Mouse (Mus musculus) thymus, postnatal 0 days (tissue): ENCODE measurements around the gene Krt71. TPM values are rescaled to one million over a fixed set of nuclear protein-coding genes. Genes with fewer than 3 reads are reported as not detected.
"Not testable (repeated sequence)": the region's sequence is repeated elsewhere in the genome, so short reads cannot be mapped to it uniquely, and the experiment has no call there.

Experiments
- DNase-seq: peaks from one replicate; pipeline ENCODE4 v3.0.0-alpha.2; 2015; ENCODE audit warnings: low spot score
- polyA plus RNA-seq: library from polyadenylated mRNA; unstranded; fragments of >200 nt; fragmentation: Nextera tagmentation; extraction: Ambion mirVana; gene quantifications from 2 replicates; pipeline ENCODE4 v1.2.1, GENCODE M21; 2015

Krt71 gene
- polyA plus RNA-seq: 1.5 and 1.7 TPM in 2 replicates

DNA sequence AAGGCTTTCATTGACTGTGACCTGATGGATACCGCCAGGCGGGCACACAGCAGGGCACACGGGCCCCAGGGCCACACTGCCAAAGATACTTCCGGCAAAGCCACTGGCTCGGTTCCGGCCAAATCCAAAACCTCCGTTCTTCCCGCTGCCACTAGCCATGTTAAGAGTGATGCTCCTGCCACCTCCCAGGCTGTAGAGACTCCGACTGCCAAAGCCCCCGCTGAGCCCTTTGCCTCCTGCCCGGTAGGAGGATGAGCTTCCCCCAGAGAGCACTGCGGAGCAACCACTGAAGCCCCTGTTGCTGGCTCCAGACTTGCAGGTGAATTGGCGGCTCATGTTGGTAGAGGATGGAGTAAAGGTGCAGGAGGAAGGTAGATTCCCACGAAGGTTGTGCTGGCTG, at the start of gene Krt71:
Gene Krt71 (minus strand): TSS at position 399 of the 400 bp plus-strand sequence.
- no peak for DNase-seq

DNA sequence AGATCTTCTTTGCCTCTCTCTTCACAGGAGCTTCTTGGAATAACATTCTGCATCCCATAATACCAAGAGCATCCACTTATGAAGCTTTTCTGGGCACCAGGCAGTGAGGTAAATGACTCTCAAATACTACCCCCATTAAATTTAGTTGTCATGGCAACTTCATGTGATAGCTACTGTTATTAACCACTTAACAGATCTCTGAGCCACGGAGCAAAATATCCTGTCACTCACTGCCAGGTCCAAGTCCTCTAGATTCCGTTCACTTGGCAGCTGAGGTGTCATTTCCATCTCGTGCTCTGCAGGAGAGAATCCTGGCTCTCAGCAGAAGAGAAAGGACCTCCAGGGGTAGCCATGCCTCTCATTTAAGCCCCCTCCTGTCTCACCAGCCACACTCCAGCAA, 48.0 kb upstream of the Krt71 start:
- DNase-seq: no peak

DNA sequence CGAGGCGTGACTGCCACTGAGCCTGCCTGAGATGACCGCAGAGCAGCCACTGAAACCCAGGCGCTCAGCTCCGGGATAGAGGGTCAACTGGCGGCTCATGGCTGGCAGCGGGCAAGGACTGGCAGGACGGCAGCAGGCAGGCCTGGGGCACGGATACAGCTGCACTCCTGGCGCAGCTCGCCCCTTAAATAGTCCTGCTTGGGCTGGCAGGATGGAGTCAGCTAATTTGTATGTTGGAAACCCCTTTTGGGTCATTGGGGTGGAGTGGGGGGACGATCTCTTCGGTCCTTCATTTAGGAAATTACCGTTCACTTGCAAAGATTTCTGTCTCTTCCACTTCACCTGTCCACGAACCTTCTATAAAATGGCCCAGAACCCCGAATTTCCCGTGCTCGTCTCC, 43.5 kb upstream of the Krt71 start, which contains the start of gene Krt72:
Gene Krt72 (minus strand): TSS at position 101 of the 400 bp plus-strand sequence.
- DNase-seq: no peak

DNA sequence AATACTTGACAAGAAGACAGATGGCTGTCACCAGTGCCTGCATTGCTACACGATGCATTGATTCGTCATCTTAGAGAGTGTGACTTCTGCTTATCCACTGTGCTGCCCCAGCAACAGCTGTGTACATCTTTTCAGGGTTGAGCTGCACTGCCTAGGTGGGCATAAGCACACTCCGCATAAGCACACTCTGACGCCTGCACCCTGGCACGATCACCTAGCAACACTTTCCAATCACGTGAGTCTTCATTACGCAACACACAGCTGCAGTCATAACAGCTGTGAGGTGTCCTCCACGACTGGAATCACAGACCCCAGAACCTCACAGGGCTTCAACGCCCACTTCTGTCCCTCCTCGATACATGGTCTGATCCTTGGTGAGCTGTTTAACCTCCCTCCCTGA, 30.5 kb upstream of the Krt71 start:
- no peak for DNase-seq

DNA sequence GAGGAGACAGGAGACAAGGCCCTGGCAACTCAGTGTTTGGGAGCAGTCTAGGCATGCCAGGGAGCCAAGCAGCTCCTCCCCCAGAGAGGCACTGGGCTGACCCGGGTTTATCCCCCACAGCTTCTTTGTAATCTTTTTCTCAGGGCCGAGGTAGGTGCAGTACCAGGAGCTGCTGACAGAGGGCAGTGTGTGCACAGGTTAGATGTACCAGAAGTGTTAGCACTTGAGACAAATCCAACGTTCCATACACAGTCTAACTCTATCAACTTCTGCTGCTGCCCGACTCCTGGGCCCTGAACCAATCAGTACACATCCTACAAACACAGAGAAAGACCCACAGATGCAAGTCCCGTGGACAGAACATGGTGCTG, 29.8 kb upstream of the Krt71 start:
- DNase-seq: peak; percentile 69

DNA sequence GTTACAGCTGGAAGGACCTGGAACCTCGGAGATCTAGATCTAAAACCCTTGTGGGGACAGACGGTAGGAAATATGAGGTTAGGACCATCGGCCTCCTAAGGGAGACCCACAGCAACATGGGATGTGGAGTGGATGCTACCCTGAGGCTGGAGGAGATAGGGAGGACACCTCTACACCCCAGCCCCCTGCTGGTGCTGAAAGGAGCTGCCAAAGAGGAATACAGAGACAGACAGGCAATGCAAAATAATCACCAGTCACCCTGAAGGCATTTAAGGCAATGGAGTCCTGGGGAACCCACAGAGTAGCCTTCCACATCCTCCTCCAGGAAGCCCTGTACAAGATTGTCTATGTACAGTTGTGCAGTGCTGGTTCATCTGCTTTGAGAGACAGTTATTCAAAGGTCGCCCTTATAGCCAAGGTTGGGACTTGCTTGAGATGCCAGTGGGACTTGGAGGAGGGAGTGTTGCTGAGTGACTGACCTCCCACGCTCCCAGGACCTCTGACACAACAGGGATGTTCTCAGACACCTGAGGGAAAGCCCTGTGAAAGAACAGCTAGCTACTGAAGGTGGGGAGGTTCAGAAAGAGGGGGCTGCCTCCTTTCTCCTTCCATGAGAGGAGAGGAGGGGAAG, 29.3 kb upstream of the Krt71 start:
- no peak for DNase-seq

DNA sequence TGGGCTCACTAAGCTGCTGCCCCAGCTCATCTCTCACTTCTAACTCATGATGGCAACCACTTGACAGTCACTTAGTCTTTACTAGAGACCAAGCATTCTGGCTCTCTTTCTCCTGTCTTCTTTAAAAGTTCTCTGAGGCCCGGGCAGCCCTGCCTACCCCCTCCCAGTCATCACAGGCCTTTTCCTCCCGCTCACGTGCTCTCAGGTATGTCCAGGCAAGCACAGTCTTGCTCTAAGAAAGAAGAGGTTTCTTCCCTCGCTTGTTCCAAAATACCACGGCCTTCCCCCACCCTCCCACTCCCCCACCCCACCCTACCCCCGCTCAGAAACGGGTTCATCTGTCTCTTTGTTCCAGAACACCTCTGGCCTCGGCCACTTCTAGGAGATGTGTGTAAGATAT, 27.3 kb upstream of the Krt71 start:
- no peak for DNase-seq

DNA sequence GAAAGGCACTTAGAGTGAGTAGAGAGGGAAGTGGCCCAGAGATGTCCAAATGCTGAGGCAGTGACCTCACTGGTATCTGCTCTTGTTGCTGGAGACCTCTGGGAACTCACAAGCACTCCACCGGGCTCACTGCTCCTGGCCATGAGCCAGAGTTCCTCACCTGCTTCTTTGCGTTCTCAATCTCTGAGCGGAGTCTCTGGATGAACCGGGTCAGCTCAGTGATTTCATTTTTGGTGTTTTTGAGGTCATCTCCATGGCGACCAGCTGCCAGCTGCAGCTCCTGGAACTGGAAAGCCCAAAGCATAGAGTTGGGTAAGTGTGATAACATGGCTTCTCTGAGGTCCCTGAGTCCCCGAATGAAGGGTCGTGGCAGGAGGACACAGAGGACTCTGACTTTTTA, 5.1 kb downstream of the Krt71 start:
- DNase-seq: no peak

DNA sequence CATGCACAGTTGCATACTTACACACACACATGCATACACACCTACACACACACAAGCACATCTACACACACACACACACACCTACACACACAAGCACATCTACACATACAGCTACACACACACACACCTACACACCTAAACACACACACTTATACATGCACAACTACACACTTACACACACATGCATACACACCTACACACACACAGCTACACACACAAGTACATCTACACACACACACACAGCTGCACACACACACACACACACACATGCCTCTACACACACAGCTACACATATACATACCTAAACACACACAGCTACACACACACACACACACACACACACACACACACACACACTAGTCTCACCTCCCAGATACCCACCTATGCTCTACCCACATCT, 12.3 kb downstream of the Krt71 start:
- DNase-seq: no peak

DNA sequence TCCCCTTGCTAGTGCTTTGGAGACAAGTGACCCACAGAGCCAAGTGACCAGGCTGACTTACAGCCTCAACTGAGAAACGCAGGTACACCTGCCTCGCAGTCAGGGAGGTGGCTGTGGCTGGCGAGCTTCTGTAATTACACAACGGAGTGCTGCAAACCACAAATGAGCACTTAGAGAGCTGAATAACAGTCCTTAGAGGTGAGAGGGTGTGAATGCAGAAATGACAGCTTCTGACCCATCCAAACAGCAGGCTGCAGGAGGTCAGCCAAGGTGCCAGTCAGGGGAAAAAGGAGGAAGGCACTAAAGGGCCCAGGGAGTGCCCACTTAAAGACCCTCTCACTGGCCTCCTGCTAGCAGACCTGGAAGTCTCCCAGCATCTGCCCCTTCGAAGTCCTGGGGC, 18.2 kb downstream of the Krt71 start:
- DNase-seq: no peak

DNA sequence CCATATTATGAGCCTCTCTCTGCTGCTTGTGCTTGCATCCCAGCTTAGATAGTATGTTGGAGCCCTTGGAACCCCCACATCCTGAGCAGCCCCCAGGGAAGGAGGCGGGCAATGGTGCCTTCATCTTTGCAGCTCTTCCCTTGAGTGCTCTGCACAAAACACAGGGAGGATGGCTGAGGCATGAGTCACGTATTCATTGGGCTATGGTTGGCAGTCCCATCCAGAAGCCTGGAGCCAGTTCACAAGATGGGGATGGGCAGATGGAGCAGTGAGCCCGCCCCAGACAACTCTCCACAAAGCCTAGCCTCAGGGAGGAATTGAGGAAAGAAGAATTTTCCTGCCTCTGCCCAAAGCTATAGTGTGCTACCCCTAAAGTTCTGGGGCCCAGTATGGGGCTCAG, 27.1 kb downstream of the Krt71 start:
- no peak for DNase-seq

DNA sequence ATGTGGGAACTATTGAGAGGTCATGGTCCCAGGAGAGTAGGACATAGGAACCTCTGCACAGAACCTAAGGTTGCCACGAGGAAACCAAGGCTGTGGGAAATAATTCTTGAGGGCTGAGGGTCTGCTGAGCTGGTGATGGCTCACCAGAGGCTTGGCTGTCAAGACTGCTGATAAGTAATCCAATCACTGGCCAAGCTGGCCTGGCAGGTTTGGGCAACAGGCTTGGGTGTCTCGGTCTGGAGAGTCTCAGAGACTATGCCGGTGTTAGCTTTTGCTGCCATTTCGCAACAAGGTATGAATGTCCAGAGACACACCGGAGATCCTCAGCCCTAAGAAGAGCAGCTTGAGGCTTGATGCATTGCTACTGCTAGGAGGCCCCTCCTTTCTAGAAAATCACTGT, 28.6 kb downstream of the Krt71 start:
- no peak for DNase-seq

DNA sequence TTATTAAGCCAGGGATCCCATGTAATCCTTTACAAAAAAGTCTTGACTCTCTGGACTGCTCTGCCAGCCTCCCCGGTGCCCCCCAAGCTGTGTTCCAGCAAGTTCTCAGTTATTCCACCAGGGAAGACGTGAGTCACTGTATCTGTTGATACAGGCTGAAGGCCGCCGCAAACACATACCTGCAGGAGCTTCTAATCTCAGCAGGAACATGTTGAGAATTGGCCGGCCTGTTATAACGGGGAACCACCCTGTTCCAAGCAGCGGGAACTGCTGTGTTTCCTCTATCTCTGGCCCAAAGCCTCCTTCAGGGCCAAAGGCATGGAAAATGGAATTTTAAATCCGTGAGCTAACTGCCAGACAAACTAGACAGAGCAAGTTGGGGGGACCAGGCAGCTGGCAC, 29.2 kb downstream of the Krt71 start:
- DNase-seq: no peak

DNA sequence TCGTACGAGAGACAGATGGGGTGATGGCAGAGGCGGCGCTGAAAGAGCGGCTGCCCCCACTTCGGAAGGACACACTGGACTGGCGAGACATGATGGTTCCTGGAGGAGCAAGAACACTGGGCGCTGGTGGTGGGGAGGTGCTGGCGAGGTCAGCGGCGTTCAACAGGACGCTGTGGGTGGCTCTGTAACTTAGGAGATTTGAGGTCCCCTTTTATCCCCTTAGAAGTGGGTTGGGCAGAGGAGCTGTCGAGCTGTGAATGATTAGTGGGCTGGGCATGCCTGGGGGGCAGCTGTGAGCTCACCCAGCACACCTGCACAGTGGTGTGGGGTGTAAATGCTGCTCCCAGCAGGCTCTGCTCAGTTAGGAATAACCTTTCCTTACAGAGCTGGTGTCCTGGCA, 30.2 kb downstream of the Krt71 start, which contains the start of gene Krt5:
Gene Krt5 (minus strand): TSS at position 179 of the 400 bp plus-strand sequence.
- no peak for DNase-seq

DNA sequence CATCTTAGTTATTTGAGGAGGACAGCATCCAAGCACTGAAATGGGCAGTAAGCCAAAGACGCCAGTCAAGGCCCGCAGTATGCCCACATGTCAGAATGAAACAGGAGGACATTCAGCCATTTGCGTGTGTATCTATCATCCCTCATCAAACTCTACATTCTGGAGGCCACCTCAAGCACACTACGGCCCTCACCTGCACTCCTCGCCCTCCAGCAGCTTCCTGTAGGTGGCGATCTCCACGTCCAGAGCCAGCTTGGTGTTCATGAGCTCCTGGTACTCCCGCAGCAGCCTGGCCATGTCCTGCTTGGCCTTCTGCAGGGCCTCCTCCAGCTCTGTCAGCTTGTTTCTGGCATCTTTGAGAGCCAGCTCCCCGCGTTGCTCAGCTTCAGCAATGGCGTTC, 34.2 kb downstream of the Krt71 start:
- no peak for DNase-seq

DNA sequence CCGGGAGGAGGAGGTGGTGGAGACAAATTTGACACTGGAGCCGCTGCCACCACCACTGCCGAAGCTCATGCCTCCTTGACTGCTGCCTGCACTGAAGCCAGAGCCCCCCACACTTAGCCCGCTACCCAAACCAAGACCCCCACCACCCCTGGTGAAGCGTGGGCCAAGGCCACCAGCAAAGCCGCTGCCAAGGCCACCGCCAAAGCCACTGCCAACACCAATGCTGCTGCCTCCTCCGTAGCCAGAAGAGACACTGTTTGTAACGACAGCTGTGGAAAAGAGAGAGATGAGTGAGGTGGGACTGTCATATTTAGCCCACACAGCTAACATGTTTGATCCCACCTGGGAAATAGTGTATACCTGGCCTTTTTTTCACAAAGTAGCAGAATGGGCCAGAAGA, 35.5 kb downstream of the Krt71 start:
- no peak for DNase-seq

DNA sequence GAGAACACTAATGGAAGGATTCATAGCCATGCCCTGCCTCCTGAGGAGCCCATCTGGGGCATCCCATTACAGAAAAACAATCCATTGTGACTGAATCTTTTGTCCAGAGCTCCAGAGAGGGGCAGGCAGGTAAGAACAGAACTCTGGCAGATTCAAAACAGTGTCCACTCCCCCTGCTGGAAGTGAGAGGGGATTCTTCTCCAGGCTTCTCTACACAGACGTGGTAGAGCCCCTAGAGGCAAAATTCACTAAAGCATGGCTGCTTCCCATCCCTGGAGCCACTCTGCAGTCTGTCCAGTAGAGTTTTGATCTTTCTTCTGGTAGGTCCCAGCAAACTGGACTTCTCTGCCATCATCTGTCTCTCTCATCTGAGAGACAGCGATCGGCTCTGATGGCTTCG, 38.8 kb downstream of the Krt71 start:
- peak; percentile 5 for DNase-seq

DNA sequence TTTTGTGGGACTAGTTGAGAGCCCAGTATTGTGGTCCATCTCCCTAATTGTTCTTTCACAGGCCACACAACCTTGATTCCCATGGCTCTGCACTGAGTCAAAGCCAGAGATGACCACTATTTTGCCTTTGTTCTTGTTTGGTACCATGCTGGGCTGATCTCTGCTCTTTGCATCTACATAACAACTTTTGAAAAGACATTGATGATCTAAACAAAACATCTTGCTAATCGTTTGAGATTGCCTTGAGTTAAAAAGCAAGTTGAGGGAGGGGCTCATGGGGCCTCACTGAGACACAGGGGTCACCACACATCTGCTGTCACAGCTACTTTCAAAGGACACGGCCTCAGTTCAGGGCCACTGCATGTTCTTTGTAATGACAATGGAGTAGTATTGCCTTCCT, 40.5 kb downstream of the Krt71 start:
- no peak for DNase-seq

DNA sequence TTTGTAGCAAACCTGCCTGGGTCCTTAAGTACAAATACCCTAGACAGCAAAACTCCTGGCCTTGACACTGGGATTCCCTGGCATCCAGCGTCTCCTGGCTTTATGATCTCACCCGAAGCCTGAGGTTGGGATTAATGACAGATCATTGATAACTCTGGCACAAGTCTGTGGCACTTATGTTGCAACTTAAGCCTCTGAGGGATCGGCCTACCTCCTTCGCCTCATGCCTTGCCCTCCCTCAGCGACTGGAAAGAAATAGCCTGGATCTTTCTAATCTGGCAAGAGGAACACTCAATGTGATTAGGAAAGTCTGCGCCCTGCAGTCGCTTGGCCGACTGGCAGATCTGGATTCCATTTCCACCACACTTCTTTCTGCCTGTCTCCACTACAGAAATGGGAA, 43.0 kb downstream of the Krt71 start:
- no peak for DNase-seq

DNA sequence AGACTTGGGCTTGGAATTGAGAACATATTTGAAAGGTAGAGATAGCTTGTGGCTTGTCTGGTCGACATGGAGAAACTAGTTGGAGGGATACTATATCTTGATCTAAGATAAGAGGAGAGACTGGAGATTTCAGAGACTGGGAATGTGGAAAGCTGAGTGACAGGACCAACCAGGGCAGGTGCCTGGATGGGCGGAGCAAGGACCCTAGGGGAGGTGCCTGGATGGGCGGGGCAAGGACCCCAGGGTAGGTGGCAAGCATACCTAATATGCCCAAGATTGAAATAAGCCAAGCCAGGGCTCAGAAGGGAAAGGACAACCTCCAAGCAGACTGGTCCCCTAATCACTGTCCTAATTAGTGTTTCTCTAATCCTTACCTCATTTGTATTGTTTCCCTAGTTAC, 43.7 kb downstream of the Krt71 start:
- no peak for DNase-seq

DNA sequence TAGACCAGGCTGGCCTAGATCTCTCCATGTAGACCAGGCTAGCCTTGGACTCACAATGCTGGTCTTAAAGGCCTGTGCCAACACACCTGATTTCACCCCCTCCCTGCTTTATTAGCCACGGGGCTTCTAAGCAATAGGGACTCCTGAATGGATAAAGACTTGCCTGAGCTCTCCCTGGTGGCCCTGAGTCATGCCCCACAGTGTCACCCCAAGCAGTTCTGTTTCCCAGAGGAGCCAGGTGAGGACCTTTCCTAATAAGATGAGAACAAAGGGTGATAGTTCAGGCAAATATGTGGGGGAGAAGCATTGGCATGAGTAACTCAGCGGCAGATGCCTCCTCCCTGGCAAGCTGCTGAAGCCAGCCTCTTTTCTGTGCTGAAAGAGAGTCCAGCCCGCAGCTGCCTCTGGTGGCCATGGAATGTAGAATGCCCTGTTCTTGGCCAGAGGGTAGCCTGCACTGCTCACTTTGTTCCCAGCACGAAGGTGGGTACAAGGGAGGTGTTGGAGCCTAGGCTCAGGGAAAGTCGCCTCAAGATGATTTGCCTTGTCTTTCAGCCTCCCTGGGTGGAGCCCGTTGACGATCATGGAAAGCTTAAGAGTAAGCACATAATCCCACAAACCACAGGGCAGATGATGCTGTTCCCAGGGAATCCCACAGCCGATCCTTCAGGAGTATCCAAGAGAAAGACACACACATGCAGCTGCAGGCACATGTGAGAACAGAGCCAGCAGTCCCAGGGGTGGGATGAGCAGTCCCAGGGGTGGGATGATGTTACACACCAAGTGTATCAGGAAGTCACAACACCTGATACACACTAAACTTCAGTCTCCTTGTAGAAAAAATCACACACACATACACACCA, 45.4 kb downstream of the Krt71 start:
- DNase-seq: no peak

DNA sequence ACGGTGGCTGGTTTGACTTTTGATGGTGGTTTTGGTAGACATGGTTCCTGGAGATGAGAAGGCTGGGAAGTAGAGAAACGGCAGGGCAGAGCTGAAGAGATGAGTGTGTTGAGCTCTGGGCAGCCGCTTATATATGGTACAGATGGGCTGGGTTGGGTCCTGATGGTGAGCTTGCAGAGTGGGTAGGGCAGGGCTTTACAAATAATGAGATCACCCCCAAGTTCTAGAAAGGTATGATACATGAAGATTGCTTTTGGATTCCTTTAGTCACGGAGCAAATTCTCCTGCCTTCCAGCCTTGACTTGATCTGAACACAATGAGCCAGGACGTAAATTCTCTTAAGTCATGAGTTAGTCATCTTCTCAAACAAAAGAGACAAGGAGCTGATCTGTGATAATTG, 48.7 kb downstream of the Krt71 start, which contains the start of gene Krt6a:
Gene Krt6a (minus strand): TSS at position 101 of the 400 bp plus-strand sequence.
- no peak for DNase-seq

DNA sequence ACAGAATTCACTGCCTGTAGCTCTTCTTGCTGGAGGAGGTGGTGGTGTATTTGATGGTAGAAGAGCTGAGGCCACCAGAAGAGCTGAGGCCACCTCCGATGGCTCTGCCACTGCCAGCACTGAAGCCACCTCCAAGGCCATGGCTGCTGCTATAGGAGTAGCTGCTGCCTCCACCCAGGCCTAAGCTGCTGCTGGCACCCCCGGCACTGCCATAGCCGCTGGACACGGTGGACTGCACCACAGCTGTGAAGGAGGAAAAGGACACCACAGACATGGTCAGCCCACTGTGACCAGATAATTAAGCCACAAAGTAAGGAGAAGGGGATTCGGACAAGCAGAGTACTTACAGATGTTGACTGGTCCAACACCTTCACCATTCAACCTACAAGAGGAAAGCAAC, 52.4 kb downstream of the Krt71 start:
- DNase-seq: not testable (repeated sequence)
